Mouse (Mus musculus) stomach, embryonic 15.5 days (tissue): ENCODE measurements around the gene Nav2. TPM values are rescaled to one million over a fixed set of nuclear protein-coding genes. Genes with fewer than 3 reads are reported as not detected.

ENCODE experiments used
- ATAC-seq: fragments of 200-750 bp; cut with Nextera tagmentation; 2 replicates; pipeline ENCODE4 v1.8.0; 2017; ENCODE audit warnings: low read depth, moderate number of reproducible peaks, moderate TSS enrichment; ENCODE audit not compliant: insufficient read depth, low FRiP score
- H3K27ac ChIP-seq: fragments of 300-500 bp; sonication (generic); 2 replicates; pipeline ENCODE4 v1.5.1; 2015; ENCODE audit warnings: mild to moderate bottlenecking, inconsistent platforms
- H3K27me3 ChIP-seq: fragments of 300-500 bp; sonication (generic); replicated peaks from 2 replicates; pipeline ENCODE4 v1.6.1; 2015; ENCODE audit warnings: inconsistent platforms
- H3K36me3 ChIP-seq: fragments of 300-500 bp; sonication (generic); 2 replicates; pipeline ENCODE4 v1.6.1; 2015; ENCODE audit warnings: inconsistent platforms
- H3K4me1 ChIP-seq: fragments of 300-500 bp; sonication (generic); 2 replicates; pipeline ENCODE4 v1.6.1; 2015; ENCODE audit warnings: inconsistent platforms
- H3K4me2 ChIP-seq: fragments of 300-500 bp; sonication (generic); 2 replicates; pipeline ENCODE4 v1.6.1; 2015; ENCODE audit warnings: mild to moderate bottlenecking, inconsistent platforms
- H3K4me3 ChIP-seq: fragments of 300-500 bp; sonication (generic); replicated peaks from 2 replicates; pipeline ENCODE4 v1.5.1; 2015; ENCODE audit warnings: inconsistent platforms
- H3K9ac ChIP-seq: fragments of 300-500 bp; sonication (generic); 2 replicates; pipeline ENCODE4 v1.6.1; 2015; ENCODE audit warnings: inconsistent platforms
- H3K9me3 ChIP-seq: fragments of 300-500 bp; sonication (generic); 2 replicates; pipeline ENCODE4 v1.6.1; 2016; ENCODE audit warnings: inconsistent platforms
- WGBS: fragments of 180-500 bp; shearing (Covaris S2); methylation state at CpG from one replicate; pipeline ENCODE4 v1.1.7; 2015; 5-methylcytosine and 5-hydroxymethylcytosine counted together
- polyA plus RNA-seq: library from polyadenylated mRNA; unstranded; fragments of >200 nt; fragmentation: Nextera tagmentation; extraction: Ambion mirVana; gene quantifications from 2 replicates; pipeline ENCODE4 v1.2.1, GENCODE M21; 2015

Nav2 gene
- polyA plus RNA-seq, 1 experiment from 2014 or later: 20.4 TPM

DNA sequence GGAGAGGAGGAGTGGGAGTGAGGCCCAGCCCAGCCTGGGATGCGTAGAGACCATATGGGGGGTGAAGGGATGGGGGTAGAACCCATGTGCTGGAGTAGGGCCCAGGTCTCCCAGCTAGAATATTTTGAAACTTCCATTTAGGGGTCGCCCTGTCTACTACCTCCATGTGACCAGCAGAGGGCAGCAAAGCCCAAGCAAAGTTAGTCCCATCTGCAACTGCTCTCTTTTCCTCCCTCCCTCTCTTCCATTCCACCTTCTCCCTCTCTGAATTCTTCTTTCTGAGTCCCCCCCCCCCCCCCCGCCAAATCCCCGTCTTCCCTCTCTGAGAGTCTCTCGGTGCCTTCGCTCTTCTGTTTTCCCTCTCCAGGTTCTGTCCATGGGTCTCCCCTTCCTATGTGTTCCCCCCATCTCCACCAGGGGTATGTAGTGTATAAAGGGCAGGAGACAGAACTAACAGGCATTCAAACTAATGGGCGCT, 707.8 kb downstream of the Nav2 start:
- Histone ChIP-seq H3K4me2 (peak overlapping the region; percentile 33), H3K27ac (no peak overlapping the region), H3K36me3 (no peaks in the 10 kb centered on the region), H3K9me3 (no peaks in the 10 kb centered on the region), H3K27me3 (no peaks in the 10 kb centered on the region), H3K4me3 (no peak overlapping the region), H3K4me1 (no peaks in the 10 kb centered on the region), H3K9ac (no peak overlapping the region)
- 10% methylated on average over 6 of the region's 7 CpGs for WGBS
- ATAC-seq: peak; percentile 51; the same call in 1 of the 2 replicates

DNA sequence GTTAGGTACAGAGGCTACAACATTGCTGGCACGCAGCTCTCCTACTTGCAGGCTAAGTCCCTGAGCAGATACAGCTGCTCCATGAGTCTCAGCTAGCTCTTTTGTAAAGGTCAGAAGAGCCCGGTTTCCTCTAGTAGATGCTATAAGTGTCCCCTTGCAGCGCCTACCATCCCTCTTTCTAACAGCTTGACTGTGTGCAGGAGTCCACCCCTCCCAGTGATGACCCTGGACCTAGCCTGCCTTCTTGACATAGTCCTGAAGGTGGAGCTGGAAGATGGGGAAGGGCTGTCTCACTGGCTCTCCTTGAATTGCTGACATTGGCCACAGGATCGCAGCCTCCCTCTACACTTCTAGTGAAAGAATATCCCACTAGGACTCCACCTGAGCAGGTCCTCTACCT, 708.6 kb downstream of the Nav2 start:
- H3K36me3 ChIP-seq: no peaks in the 10 kb centered on the region
- no peak overlapping the region for H3K9ac ChIP-seq
- H3K27ac ChIP-seq: no peak overlapping the region
- no peaks in the 10 kb centered on the region for H3K4me1 ChIP-seq
- H3K4me2 ChIP-seq: no peak overlapping the region
- ATAC-seq: no peak
- no peak overlapping the region for H3K4me3 ChIP-seq
- H3K27me3 ChIP-seq: peaks cover 1% of the 10 kb centered on the region; the same call in 1 of the 2 replicates
- no peaks in the 10 kb centered on the region for H3K9me3 ChIP-seq
- 73% methylated on average over 4 of the region's 4 CpGs for WGBS

DNA sequence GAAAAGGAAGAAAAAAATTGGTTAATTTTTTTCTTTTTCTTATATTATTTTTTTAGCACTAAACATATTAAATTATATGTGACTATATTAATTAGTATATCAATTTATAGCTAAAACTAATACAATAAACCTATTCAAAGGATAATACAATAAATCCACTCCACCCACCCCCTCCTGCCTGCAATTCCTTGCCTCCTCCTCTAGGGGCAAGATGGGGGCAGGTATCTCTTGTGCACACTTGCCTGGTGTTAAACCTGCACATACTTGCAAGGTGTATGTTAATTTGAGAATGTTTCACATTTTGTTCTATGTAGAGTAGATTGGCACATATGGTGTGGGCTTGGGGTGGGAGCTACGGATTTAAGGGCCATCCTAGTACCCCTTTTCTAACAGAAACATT, 711.6 kb downstream of the Nav2 start:
- no peak overlapping the region for H3K9ac ChIP-seq
- WGBS: 83% methylated on average over 1 of the region's 1 CpGs
- no peaks in the 10 kb centered on the region for H3K9me3 ChIP-seq
- peaks cover 8% of the 10 kb centered on the region; the same call in 1 of the 2 replicates for H3K27me3 ChIP-seq
- no peaks in the 10 kb centered on the region for H3K4me1 ChIP-seq
- no peak overlapping the region for H3K4me2 ChIP-seq
- H3K36me3 ChIP-seq: no peaks in the 10 kb centered on the region
- ATAC-seq: no peak
- no peak overlapping the region for H3K4me3 ChIP-seq
- no peak overlapping the region for H3K27ac ChIP-seq

DNA sequence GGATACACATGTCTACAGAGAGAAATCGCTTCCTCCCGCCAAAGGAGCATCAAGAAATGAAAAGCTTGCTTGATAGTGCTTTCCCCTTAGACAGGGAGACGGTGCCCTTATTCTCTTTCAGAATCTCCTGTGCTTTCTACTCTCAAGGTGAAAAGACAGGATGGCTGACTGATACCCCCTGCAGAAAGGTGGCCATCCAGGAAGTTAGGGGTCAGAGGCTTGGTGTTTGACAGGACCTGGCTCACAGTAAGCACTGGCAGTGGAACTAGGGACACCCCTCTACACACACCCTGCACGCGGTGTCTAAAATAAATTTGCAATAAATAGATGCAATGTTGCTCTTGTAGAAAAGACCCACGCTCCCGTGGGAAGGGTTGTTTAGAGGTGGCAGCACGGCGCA, 723.4 kb downstream of the Nav2 start:
- Histone ChIP-seq H3K4me2 (no peak overlapping the region), H3K9me3 (no peaks in the 10 kb centered on the region), H3K27me3 (peaks cover 67% of the 10 kb centered on the region), H3K4me3 (no peak overlapping the region), H3K27ac (no peak overlapping the region), H3K9ac (no peak overlapping the region), H3K4me1 (peaks cover 10% of the 10 kb centered on the region; the same call in 1 of the 2 replicates), H3K36me3 (no peaks in the 10 kb centered on the region)
- no peak for ATAC-seq
- 19% methylated on average over 9 of the region's 9 CpGs for WGBS

DNA sequence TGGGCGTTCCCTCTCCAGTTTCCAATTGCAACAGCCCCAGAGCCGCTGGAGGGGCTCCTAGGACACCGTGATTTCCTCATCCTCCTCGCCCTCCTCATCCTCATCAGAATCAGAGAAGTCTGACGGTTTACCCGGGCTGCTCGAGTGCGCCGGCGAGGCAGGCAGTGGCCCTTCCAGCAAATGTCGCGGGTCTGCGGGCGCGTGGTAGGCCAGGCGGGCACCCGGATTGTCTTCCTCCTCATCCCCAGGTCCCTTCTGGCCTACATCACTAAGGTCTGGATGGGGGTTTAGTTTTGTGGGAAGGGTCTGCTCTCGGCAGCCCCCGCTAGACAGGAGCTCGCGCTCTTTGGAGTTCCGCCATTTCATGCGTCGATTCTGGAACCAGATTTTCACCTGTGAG, 723.9 kb downstream of the Nav2 start:
- H3K9me3 ChIP-seq: no peaks in the 10 kb centered on the region
- no peak for ATAC-seq
- 3% methylated on average over 24 of the region's 24 CpGs for WGBS
- no peak overlapping the region for H3K9ac ChIP-seq
- no peaks in the 10 kb centered on the region for H3K36me3 ChIP-seq
- H3K27ac ChIP-seq: no peak overlapping the region
- no peak overlapping the region for H3K4me2 ChIP-seq
- no peak overlapping the region for H3K4me3 ChIP-seq
- peaks cover 67% of the 10 kb centered on the region for H3K27me3 ChIP-seq
- H3K4me1 ChIP-seq: peaks cover 10% of the 10 kb centered on the region; the same call in 1 of the 2 replicates

DNA sequence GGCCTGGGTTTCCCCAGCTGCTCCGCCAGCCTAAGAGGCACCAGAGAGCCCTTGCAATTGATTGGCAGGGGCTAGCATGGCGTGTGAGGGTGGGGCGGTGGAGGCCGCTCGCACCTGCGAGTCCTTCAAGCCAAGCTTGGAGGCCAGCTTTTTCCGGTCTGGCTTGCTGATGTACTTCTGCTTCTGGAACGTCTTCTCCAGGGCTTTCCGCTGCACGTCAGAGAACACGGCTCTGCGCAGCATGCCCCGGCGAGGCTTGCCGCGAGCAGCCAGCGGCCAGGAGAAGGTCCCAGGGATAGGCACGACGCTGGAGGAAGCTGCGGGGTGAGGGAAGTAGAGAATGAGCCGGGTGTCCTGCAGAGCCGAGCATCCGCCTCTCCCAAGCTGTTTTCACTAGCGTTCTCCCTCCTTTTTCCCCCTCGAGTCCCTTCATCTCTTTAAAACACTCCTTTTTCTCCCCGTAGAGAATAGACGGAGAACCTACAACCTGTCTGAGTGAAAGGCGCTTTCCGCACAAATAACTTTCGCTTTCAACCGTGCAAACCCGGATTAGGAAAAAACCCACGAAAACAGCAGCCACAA, 725.0 kb downstream of the Nav2 start:
- ATAC-seq: peak; percentile 53; the same call in 1 of the 2 replicates
- Histone ChIP-seq H3K27ac (no peak overlapping the region), H3K36me3 (no peaks in the 10 kb centered on the region), H3K9me3 (no peaks in the 10 kb centered on the region), H3K4me1 (peaks cover 10% of the 10 kb centered on the region; the same call in 1 of the 2 replicates), H3K4me2 (peak overlapping the region; percentile 73), H3K4me3 (peak overlapping the region; percentile 41), H3K9ac (no peak overlapping the region), H3K27me3 (peaks cover 69% of the 10 kb centered on the region)
- whole genome bisulfite sequencing: under 1% methylated on average over 33 of the region's 33 CpGs

DNA sequence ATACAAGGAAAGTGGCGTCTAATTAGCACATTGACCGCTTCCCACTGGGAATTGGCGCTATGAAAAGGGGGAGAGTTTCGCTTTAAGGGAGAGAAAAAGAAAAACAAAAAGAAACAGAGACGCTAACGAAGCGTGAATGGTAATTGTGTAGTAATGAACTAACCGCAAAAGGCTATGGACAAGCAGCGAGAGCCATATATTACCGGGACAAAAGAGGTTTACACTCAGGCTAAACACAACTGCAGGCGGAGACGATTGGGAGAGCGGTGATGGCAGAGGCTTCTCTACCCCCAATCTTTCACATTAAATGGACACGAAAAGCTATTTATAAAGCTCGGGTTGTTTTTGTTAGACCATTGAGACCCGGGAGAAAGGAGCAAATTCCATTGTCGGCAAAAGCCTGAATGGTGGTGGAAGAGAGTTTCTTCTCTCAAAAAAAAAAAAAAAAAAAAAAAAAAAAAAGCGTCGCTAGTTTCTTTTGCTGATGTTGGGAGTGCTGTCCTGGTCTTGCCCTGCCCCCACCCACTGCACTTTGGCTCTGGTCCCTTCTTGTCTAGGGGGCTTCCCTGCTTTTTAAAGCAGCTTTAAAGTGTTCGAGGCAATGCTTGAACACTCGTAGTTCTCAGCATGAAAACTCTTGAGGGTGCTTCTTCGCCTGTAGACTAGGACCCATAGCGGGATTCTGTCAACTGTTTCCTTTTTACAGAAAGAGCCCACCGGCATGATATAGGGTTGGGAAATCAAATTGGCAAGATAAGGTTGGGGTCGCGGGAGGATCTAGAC, 726.0 kb downstream of the Nav2 start:
- H3K27me3 ChIP-seq: peaks cover 79% of the 10 kb centered on the region
- 2% methylated on average over 26 of the region's 26 CpGs for WGBS
- no peak for ATAC-seq

DNA sequence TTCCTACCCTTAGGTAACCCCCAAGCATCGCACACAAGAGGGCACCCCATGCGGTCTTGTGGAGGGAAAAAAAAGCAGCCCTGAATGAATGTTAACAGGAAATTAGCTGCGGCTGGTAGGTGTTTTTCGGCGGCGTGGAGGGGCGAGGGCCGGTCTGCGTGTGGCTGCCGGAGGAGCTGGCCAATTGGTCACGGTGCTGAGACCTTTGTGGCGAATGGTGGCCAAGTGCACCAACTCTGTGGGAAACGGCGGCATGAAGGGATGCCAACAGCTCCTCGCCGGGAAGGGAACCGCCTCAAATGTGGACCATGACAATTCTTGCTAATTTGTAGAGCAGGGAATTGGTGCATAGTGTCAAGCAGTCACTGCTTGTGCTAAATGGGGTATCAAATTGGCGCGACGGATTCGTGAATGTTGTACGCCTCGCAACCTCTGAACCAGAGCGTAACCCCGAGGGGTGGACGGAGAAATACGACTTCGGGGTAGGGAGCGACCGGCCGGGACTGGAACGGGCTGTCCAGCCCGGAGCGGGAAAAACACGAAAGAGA, 726.6 kb downstream of the Nav2 start:
- H3K36me3 ChIP-seq: no peaks in the 10 kb centered on the region
- H3K9ac ChIP-seq: no peak overlapping the region
- peaks cover 10% of the 10 kb centered on the region; the same call in 1 of the 2 replicates for H3K4me1 ChIP-seq
- no peak for ATAC-seq
- under 1% methylated on average over 35 of the region's 35 CpGs for WGBS
- 0 out of 2 replicates have a peak overlapping the region, but pooled peaks have one; percentile 73 for H3K4me2 ChIP-seq
- H3K27me3 ChIP-seq: peaks cover 82% of the 10 kb centered on the region
- no peak overlapping the region for H3K27ac ChIP-seq
- no peak overlapping the region; the same call in 1 of the 2 replicates for H3K4me3 ChIP-seq
- H3K9me3 ChIP-seq: no peaks in the 10 kb centered on the region

More for the DNA sequence above, 726.0 kb downstream of the Nav2 start:
- peak overlapping the region; percentile 41 for H3K4me3 ChIP-seq
- H3K9me3 ChIP-seq: no peaks in the 10 kb centered on the region
- peak overlapping the region; percentile 73 for H3K4me2 ChIP-seq
- no peaks in the 10 kb centered on the region for H3K36me3 ChIP-seq
- H3K9ac ChIP-seq: no peak overlapping the region
- H3K27ac ChIP-seq: no peak overlapping the region
- peaks cover 10% of the 10 kb centered on the region; the same call in 1 of the 2 replicates for H3K4me1 ChIP-seq

DNA sequence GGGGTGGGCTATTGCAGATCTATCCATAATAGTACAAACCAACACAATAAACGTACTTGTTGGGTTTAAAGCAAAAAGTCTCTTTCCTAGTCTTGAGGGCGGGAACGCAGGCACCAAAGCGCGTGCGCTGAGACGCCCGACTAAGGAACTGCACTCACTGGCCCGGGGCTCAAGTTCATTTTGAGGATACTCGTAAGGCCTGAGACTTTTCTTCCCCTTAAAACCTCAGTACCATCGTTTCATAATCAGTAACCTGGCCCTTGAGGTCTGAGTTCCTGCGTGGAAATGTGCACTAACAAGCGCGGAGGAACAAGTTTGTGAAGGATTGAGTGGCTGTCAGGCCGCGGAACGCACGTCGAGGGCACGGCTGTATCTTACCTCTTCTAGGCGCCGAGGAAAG, 727.5 kb downstream of the Nav2 start:
- Histone ChIP-seq H3K4me3 (no peak overlapping the region), H3K27me3 (peaks cover 83% of the 10 kb centered on the region), H3K36me3 (no peaks in the 10 kb centered on the region), H3K9me3 (no peaks in the 10 kb centered on the region), H3K4me1 (peaks cover 10% of the 10 kb centered on the region; the same call in 1 of the 2 replicates), H3K27ac (no peak overlapping the region), H3K4me2 (no peak overlapping the region), H3K9ac (no peak overlapping the region)
- 3% methylated on average over 22 of the region's 22 CpGs for WGBS
- ATAC-seq: no peak

DNA sequence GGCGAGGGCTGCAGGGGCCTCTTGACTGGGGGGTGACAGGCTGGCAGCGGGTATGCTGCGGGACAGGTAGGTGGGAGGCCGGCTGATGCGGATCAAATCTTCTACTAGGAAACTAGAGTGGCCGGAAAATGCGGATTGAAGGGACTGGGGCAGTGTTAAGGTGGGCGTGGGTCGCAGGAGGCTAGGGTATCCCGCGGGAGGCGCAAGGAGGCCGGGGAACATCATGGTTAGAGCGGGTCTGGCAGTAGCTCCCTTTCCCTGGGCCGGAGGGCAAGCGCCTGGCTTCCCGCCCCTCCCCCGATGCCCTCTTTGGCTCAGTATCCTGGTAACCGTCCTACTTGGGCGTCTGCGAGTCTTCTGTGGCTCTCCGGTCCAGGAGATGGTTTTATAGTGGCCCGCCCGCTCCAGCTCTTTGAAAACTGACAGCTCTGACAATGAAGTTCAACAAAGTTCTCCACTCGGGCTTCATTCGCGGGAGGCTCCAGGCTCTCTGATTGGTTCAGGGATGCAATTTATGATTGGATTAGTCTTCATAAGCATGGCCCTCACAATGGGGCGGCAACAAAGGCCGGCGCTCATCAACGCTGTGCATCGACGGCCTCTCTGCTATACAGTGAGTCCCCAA, 728.1 kb downstream of the Nav2 start, which contains the start of gene Dbx1:
TSS of gene Dbx1 (minus strand) at position 359 of the 625 bp plus-strand sequence.
- H3K27me3 ChIP-seq: peaks cover 79% of the 10 kb centered on the region
- ATAC-seq: no peak
- no peak within 1 kb of the TSS for H3K27ac ChIP-seq
- no peak within 1 kb of the TSS; the same call in 1 of the 2 replicates for H3K4me3 ChIP-seq
- no peak within 1 kb of the TSS for H3K9ac ChIP-seq
- H3K4me2 ChIP-seq: no peak within 1 kb of the TSS
- WGBS: under 1% methylated on average over 31 of the region's 33 CpGs
- peaks cover 10% of the 10 kb centered on the region; the same call in 1 of the 2 replicates for H3K4me1 ChIP-seq
- no peaks in the 10 kb centered on the region for H3K9me3 ChIP-seq
- no peaks in the 10 kb centered on the region for H3K36me3 ChIP-seq

DNA sequence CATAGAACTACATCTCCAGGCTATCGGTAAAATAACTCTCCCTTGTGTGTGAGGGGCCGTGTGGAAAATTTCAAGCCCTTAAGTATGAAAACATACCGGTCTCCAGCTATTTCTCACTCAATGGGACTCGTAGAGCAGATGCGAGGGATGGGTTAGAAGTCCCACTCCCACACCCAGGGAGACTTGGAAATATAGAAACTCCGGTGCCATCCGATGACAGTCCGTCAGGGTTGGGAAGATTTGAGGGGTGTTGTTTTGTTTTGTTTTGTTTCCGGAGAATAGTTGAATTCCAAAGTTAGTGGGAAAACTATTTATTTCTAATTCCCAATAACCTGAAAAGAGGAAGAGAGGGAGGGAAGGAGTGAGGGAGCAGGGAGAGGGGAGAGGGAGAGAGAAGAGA, 728.8 kb downstream of the Nav2 start:
- no peak overlapping the region for H3K4me3 ChIP-seq
- WGBS: 2% methylated on average over 9 of the region's 9 CpGs
- ATAC-seq: no peak
- no peaks in the 10 kb centered on the region for H3K9me3 ChIP-seq
- H3K36me3 ChIP-seq: no peaks in the 10 kb centered on the region
- H3K27me3 ChIP-seq: peaks cover 72% of the 10 kb centered on the region
- peaks cover 9% of the 10 kb centered on the region; the same call in 1 of the 2 replicates for H3K4me1 ChIP-seq
- no peak overlapping the region for H3K4me2 ChIP-seq
- no peak overlapping the region for H3K27ac ChIP-seq
- no peak overlapping the region for H3K9ac ChIP-seq
